Mouse (Mus musculus): Measurements from ENCODE around the gene Styk1. TPM values are rescaled to one million over a fixed set of nuclear protein-coding genes. Genes with fewer than 3 reads are reported as not detected.
A peak's percentile ranks its signal among the peaks of the same experiment; 100 is the strongest.

Gene Styk1
- total and polyA plus RNA-seq, 2 experiments from 2014 or later: 3.2 to 5.1 TPM

DNA sequence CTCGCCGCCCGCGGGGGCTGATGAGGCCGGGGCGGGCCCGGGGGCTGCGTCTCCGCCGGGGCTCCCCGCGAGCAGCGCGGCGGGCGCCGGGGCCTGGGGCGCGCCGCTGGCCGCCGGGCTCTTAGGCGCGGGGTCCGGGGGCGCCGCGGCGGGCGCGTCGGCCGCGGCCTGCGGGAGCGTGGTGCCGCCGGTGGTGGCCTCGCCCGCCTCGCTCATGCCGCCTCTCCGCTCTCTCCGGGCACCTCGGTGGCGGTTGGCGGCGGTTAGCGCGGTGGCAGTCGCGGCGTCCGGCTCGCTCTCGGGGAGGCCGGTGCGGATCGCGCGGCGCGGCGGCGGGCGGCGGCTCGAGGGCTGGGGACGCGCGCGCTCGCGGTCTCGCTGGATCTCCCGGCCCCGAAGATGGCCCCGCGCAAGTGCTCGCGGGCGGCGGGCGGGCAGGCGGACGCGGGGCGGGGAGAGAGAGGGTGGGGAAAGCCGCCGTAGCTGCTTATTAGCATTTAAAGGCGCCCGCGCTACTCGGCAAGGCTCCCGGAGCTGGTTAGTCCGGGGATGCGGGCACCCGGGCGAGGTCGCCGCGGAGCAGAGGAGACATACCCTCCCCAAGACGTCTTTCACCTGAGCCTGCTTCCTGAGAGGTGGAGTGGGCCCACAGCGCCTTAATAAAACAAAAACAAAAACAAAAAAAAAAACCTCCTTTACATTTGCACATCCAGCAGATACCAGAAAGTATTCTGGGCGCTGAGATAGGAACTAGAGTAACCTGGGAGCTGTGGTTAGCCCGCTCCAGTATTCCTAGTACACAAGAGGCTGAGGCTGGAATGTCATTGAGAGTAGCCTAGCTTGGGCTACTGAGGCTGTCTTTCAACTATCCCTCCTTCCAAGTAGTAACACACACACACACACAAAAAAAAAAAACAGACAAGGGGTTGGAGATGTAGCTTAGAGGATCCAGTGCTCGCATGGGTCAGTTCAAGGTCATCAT is 34.9 kb upstream of the Styk1 start, which contains the start of gene Ybx3:
Gene Ybx3 (minus strand): TSS at position 437 of the 982 bp plus-strand sequence.
- Histone ChIP-seq H3K9me3 (ENCODE audit: low read length) (no peaks in the 10 kb centered on the region), H3K4me2 (ENCODE audit: low read depth, low read length) (peak within 1 kb of the TSS; percentile 66), H3K4me1 (ENCODE audit: insufficient read depth, low read length) (peaks cover 10% of the 10 kb centered on the region), H3K9ac (replicated peaks; ENCODE audit: low read length) (peak within 1 kb of the TSS; percentile 88), H3K27ac (peak within 1 kb of the TSS; percentile 86), H3K4me3 (ENCODE audit: low read length) (peak within 1 kb of the TSS; percentile 93), H3K36me3 (ENCODE audit: insufficient read depth, low read length) (no peaks in the 10 kb centered on the region), H3K27me3 (ENCODE audit: insufficient read depth, low read length) (no peaks in the 10 kb centered on the region)
- WGBS: 1% methylated on average over 69 of the region's 107 CpGs
- peak; percentile 92 for DNase-seq (ENCODE audit: low spot score)
- no peak for TF ChIP-seq CTCF (IDR thresholded peaks at IDR 0.05; ENCODE audit: low read depth)
- ATAC-seq: peak; percentile 95

DNA sequence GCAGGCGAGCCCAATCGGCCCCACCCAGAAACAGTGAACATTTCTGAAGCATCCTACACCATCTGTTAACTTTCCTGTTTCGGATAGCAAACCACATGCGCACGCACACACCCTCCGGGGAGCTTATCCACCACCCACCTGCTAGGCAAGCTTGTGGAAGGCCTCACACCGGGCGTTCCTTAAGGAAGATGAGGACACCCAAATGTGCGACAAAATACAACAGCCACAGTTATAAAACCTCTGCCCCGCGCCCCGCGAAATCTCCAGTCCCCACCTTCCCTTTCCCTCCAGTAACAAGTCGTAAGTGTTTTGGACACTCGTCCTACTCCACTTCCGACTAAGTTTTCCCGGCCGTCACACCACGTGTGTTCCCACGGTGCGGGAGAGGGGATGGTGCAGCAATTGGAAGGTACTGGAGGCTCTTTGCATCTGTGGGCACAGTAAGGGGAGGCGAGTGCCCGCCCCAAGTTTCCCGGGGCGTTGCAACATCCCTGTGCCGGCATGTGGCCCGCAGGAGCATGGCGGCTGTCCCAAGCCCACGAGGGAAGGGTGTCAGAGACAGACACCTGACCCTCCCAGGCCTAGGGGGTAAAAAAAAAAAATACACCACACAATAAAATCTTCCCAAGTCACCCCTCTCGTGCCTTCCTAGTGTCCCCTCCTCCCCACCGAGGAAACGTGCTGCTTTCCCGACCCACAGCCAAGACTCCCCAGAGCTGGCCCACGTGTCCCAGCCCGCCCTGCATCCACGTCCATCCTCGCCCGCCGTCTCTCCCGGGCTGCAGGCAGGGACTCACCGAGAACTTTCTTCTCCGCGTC is 34.0 kb upstream of the Styk1 start:
- no peaks in the 10 kb centered on the region for H3K36me3 ChIP-seq (ENCODE audit: insufficient read depth, low read length)
- H3K4me1 ChIP-seq (ENCODE audit: insufficient read depth, low read length): peaks cover 17% of the 10 kb centered on the region
- ATAC-seq (peak; percentile 63), DNase-seq (ENCODE audit: low spot score) (peak; percentile 44)
- 2% methylated on average over 43 of the region's 43 CpGs for WGBS
- TF ChIP-seq CTCF (IDR thresholded peaks at IDR 0.05; ENCODE audit: low read depth): no peak
- H3K4me2 ChIP-seq (ENCODE audit: low read depth, low read length): peak overlapping the region; percentile 66
- peak overlapping the region; percentile 86 for H3K27ac ChIP-seq
- peak overlapping the region; percentile 88 for H3K9ac ChIP-seq (replicated peaks; ENCODE audit: low read length)
- no peaks in the 10 kb centered on the region for H3K27me3 ChIP-seq (ENCODE audit: insufficient read depth, low read length)
- peak overlapping the region; percentile 93 for H3K4me3 ChIP-seq (ENCODE audit: low read length)
- H3K9me3 ChIP-seq (ENCODE audit: low read length): no peaks in the 10 kb centered on the region

DNA sequence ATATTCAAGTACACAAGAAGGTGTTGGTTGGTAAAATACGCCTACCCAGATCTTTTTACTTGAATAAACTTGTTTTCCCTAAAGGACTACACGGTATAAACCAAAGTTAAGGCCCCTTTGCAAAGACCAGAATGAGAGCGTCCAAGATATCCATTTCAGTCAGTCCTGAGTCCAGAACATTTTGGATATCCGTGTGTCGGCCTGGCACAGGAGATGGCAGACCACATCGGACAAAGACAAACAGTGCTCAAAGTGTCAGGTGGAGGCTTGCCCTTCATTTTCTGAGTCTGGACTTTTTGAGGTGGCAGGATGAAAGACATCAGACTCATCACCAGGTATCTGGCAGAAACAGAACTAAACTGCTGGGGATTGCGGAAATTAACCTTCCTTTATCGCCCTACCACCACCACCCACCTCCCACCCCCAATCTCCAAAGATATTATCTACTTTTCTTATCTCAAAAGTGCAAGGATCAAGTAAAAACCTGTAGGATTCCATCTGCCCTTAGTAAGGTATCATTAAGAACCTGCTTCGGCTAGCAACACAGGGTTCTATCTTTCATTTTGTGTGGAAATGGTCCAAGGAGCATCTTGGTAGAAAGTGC is 33.1 kb upstream of the Styk1 start:
- peak overlapping the region; percentile 66 for H3K4me2 ChIP-seq (ENCODE audit: low read depth, low read length)
- H3K9ac ChIP-seq (replicated peaks; ENCODE audit: low read length): no peak overlapping the region
- H3K9me3 ChIP-seq (ENCODE audit: low read length): no peaks in the 10 kb centered on the region
- no peak overlapping the region for H3K27ac ChIP-seq
- H3K27me3 ChIP-seq (ENCODE audit: insufficient read depth, low read length): no peaks in the 10 kb centered on the region
- no peaks in the 10 kb centered on the region for H3K36me3 ChIP-seq (ENCODE audit: insufficient read depth, low read length)
- H3K4me3 ChIP-seq (ENCODE audit: low read length): peak overlapping the region; percentile 93
- 52% methylated on average over 9 of the region's 9 CpGs for WGBS
- no peak for TF ChIP-seq CTCF (IDR thresholded peaks at IDR 0.05; ENCODE audit: low read depth)
- peaks cover 25% of the 10 kb centered on the region for H3K4me1 ChIP-seq (ENCODE audit: insufficient read depth, low read length)
- DNase-seq (ENCODE audit: low spot score): no peak
- no peak for ATAC-seq

DNA sequence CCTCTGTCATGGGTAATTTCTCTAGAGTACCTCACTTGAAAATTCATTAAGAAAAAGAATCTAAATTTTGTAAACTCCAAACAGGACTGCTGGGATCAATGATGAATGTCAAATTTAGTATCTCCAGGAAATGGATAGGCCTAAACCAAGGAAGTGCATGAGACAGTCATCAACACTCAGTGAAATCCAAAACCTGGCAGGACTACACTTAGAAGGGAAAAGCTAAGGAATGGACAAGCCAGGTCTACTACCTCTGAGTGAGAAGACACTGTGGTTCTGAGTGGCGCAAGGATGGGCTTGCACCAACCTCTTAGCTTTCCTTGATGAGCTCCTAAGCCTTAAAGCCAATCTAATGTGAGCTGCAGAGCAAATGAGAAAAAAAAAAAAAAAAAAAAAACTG is 32.1 kb upstream of the Styk1 start:
- Histone ChIP-seq H3K27me3 (ENCODE audit: insufficient read depth, low read length) (no peaks in the 10 kb centered on the region), H3K4me3 (ENCODE audit: low read length) (no peak overlapping the region), H3K27ac (no peak overlapping the region), H3K9ac (replicated peaks; ENCODE audit: low read length) (no peak overlapping the region), H3K36me3 (ENCODE audit: insufficient read depth, low read length) (no peaks in the 10 kb centered on the region), H3K4me2 (ENCODE audit: low read depth, low read length) (0 out of 2 replicates have a peak overlapping the region, but pooled peaks have one; percentile 13), H3K4me1 (ENCODE audit: insufficient read depth, low read length) (peaks cover 25% of the 10 kb centered on the region), H3K9me3 (ENCODE audit: low read length) (no peaks in the 10 kb centered on the region)
- ATAC-seq: no peak
- WGBS: 90% methylated on average over 1 of the region's 1 CpGs
- DNase-seq (ENCODE audit: low spot score): no peak
- TF ChIP-seq CTCF (IDR thresholded peaks at IDR 0.05; ENCODE audit: low read depth): no peak

DNA sequence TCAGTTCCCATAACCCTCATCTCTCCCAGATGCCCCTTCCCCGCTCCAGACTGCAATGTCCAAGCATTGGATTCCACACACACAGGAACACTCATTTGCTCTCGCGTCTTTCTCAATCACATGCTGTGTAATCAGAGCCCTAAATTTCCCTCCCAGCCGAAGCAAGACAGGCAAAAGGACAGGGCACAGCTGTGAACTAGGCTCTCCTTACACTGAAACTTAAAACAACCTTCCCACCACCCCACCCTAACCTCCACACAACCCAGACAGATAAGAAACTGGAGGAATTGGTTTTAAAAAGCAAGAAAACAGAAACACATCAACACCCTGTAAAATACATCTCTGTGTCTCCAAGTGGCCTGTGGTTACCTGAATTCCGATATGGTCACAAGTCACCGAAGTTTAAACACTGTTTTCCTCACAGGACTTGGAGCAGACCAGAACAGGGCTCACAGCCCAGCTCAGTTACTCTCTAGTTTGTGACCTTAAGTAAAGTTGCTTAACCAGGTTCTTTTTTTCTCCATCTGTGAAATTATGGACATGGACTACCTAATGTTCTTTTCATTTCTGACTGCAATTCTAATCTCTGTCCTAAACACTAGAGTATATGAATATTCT is 30.4 kb upstream of the Styk1 start:
- DNase-seq (ENCODE audit: low spot score) (no peak), ATAC-seq (no peak)
- no peak overlapping the region for H3K27ac ChIP-seq
- H3K4me1 ChIP-seq (ENCODE audit: insufficient read depth, low read length): peaks cover 25% of the 10 kb centered on the region
- H3K9me3 ChIP-seq (ENCODE audit: low read length): no peaks in the 10 kb centered on the region
- peaks cover 8% of the 10 kb centered on the region for H3K36me3 ChIP-seq (ENCODE audit: insufficient read depth, low read length)
- no peak overlapping the region for H3K4me3 ChIP-seq (ENCODE audit: low read length)
- H3K4me2 ChIP-seq (ENCODE audit: low read depth, low read length): no peak overlapping the region
- TF ChIP-seq CTCF (IDR thresholded peaks at IDR 0.05; ENCODE audit: low read depth): no peak
- no peaks in the 10 kb centered on the region for H3K27me3 ChIP-seq (ENCODE audit: insufficient read depth, low read length)
- 50% methylated on average over 6 of the region's 6 CpGs for WGBS
- H3K9ac ChIP-seq (replicated peaks; ENCODE audit: low read length): no peak overlapping the region

DNA sequence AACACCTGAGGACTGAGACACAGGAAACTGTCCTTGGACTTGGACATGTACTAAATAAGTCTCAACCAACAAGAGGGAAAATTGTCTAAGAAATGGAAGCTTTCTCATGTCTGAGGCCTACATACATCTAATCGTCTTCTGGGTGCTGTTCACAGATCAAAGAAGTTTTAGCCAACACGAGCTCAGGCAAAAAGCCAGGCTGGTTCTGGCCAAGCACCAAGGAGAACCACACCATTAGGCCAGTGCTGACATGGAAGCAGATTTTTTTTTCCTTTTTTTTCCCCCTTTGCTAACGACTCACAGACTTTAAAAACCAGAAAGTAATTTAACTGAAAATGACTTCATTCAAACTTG is 29.6 kb upstream of the Styk1 start:
- Histone ChIP-seq H3K9ac (replicated peaks; ENCODE audit: low read length) (no peak overlapping the region), H3K27me3 (ENCODE audit: insufficient read depth, low read length) (no peaks in the 10 kb centered on the region), H3K27ac (peak overlapping the region; percentile 72; the same call in 1 of the 2 replicates), H3K4me3 (ENCODE audit: low read length) (no peak overlapping the region), H3K9me3 (ENCODE audit: low read length) (no peaks in the 10 kb centered on the region), H3K36me3 (ENCODE audit: insufficient read depth, low read length) (peaks cover 14% of the 10 kb centered on the region), H3K4me1 (ENCODE audit: insufficient read depth, low read length) (peaks cover 25% of the 10 kb centered on the region), H3K4me2 (ENCODE audit: low read depth, low read length) (peak overlapping the region; percentile 37; the same call in 1 of the 2 replicates)
- ATAC-seq (no peak), DNase-seq (ENCODE audit: low spot score) (peak; percentile 28)
- 33% methylated on average over 3 of the region's 3 CpGs for WGBS
- TF ChIP-seq CTCF (IDR thresholded peaks at IDR 0.05; ENCODE audit: low read depth): no peak
